Mouse (Mus musculus): ENCODE results near the gene Pde10a.

The Pde10a gene

DNA sequence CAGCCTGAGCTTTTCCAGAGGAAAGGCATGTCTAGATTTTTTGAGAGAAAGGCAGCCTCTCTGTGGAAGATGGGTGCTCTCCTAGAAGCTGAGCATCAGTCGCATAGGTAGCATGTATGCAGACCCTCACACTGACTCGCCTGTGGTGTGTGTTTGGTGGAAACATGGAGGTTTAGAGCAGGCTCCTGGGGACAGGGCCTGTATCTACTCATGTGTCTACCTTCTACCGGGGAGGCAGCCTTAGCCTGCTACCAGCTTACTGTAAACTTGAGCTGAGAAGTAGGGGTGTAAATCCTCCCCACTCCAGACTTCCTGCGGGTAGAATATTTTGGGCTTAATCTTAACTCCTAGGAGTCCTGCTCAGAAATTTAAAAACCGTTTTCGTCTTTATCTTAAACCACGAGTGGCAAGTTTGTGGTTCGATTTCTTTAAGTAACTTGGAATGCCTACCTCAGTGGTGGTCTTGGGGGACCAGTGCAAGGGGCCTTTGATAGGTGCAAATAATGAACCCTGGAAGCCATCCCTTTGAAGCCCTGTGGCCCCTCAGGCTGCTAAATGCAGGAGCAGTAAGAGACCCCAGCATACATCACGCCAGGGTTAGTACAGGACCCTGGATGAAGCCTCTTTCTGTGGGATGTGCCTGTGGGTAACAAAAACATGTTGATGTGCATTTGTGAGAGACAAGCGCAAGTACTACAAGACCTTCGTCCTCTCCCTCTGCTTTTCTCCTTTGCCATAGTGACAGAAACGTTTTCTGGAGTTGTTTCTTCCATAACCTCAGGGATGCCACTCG, 367.2 kb downstream of the Pde10a start:
- no peak for DNase-seq (ENCODE audit: low spot score)

DNA sequence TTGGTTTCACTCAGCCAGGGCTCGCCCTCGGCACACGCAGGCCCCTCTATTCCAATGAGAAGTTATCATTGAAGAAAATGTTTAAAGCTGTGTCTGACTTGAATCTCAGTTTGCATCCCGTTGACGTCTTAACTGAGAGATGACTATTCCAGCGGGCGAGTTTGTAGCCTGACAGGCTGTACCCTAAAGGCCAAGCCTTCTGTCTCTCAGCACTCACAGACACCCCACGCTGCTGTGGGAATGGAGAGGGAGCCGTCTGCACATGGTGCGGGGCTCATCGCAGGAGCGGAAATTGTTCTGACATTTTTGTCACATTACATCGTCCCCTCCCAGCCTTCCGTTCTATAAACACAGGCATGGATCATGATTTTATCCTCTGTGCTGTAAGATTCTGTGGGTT, 370.8 kb downstream of the Pde10a start:
- DNase-seq (ENCODE audit: low spot score), result no peak

GRCm38 (mm10) chr17:8897749-8898148, 372.6 kb downstream of the Pde10a start:
- no peak for DNase-seq (ENCODE audit: low spot score)

DNA sequence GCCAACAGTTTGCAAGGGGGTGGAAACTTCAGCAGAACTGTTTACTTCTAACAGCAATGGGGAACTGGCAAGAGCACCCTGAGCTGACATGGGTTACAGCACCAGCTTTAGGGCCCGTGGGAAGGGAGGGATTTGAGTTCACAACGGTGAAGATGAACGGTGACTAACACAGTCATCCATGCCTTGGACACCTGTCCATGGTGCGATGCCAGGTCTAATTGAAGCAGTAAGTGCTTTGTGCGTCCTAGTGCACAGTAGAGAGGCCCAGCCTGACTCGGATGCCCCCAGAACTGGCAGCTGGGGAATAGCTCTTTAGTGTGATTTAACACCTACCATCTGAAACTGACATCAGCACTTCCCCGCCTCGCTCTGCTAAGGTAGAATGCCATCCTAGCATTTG, 373.0 kb downstream of the Pde10a start:
- DNase-seq (ENCODE audit: low spot score), result no peak

GRCm38 (mm10) chr17:8899212-8899611, 374.0 kb downstream of the Pde10a start:
- no peak for DNase-seq (ENCODE audit: low spot score)

GRCm38 (mm10) chr17:8903555-8904283, 378.5 kb downstream of the Pde10a start:
- DNase-seq (ENCODE audit: low spot score), result no peak

GRCm38 (mm10) chr17:8910571-8910970, 385.4 kb downstream of the Pde10a start:
- DNase-seq (ENCODE audit: low spot score), result no peak

GRCm38 (mm10) chr17:8912933-8913332, 387.8 kb downstream of the Pde10a start:
- DNase-seq (ENCODE audit: low spot score), result no peak

DNA sequence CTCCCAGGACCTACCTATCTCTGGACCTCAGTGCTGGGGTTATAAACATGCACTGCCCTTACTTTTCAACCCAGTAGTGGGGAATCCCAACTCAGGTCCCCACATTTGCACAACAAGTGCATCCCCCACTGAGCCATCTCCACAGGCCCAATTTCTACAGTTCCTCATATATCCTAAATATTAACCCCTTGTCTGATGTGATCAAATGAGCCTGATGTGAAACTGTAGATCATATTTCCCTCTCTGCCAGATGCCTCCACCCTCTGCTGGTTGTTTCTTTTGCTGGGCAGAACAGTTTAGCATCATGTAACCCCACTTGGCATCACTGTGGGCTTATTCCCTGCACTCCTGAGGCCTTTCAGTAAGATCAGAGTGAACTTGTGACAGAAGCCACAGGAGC, 390.5 kb downstream of the Pde10a start:
- no peak for DNase-seq (ENCODE audit: low spot score)

- DNase-seq (ENCODE audit: low spot score), result no peak
Observed at GRCm38 (mm10) chr17:8923074-8923473, 397.9 kb downstream of the Pde10a start.

DNA sequence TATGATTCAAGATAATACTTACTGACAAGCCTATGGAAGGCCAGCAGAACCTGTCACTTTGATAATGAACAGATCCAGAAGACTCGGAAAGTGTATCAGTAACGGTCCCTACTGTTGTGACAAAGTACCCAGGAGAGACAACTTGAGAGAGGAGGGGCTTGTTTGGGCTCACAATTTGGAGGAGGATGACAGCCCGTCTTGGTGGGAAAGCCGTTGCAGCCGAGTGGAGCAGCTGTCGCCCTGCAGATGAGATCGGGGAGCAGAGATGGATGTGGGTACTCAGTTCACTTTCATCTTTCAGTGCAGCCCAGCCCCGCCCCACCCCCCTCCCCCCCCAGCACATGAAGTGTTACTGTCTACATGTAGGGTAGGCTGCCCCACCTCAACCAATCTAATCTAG, 398.6 kb downstream of the Pde10a start:
- no peak for DNase-seq (ENCODE audit: low spot score)

- no peak for DNase-seq (ENCODE audit: low spot score)
Observed at GRCm38 (mm10) chr17:8925819-8926383, 400.7 kb downstream of the Pde10a start.

GRCm38 (mm10) chr17:8928560-8928959, 403.4 kb downstream of the Pde10a start:
- no peak for DNase-seq (ENCODE audit: low spot score)

DNA sequence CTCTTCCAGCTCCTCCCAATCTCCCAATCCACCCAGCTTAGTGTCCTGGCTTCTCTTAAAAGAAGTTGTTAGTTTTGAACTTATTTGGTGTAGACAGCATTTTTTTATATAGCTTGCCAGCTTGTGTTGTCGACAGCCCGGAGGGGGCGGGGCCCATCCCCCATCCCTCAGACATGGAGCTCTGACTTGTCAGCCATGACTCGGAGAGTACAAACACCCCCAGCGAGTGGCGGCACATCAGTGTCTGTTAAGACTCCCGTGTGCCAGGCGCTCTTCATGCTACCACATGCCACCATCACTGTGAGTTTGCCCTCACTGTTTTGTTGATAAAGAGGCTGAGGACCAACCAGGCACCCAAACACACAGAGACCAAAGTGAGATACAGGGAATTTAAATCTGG, 404.5 kb downstream of the Pde10a start:
- no peak for DNase-seq (ENCODE audit: low spot score)

DNA sequence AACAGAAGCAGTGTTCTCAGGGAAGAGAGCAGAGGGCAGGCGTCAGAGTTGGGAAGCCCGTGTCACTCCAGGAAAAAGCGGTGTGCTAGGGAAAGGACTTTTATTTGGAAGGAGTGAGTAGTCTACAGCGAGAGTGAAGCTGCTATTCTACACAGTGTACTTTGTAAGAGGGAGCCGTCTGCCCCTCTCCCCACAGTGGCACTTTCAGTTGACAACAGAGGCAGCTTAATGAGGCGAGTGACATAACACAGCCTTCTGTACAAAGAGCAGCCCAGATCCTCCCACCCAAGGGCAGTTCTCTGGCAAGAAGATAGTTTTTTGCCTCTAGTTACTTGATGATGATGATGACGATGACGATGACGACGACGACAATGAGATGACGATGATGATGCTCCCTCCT, 410.4 kb downstream of the Pde10a start:
- DNase-seq (ENCODE audit: low spot score), result no peak

DNA sequence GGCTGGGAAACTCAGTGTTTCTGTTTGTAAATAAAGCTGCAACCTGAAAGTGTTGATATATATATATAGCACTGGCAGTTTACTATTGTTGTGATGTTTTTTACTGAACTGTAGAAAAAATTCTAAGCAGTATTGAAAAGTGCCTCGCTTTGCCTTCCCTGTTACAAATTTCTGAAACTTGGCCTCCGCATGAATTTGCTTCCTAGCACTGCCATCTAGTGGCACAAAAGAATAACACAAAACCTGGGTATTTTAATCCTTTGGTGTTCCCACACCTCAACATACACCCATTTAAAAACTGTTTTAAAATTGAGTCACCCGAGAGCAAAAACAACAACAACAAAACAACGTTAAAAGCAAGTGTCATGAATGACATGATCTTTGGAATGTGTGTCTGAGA, 411.4 kb downstream of the Pde10a start:
- no peak for DNase-seq (ENCODE audit: low spot score)

DNA sequence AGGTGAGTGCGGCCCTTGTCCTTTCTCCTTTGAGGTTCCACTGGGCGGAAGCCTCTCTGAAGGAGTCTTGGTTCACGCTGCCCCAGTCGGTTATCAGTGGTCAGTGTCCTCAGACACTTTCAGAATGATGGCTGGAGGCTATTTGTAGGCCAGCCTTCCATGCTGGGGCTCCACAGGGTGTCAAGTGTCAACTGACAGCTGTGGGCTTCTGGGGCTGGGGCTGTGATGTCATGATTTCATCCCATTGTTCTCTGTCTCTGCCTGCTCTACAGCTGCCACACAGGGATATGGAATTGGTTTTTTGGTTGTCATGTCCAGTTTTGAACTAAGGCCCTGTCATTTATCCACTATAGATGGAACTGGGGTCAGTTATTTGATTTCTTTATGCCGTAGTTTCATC, 426.4 kb downstream of the Pde10a start:
- no peak for DNase-seq (ENCODE audit: low spot score)

GRCm38 (mm10) chr17:8952951-8953350, 427.8 kb downstream of the Pde10a start:
- DNase-seq (ENCODE audit: low spot score), result no peak

DNA sequence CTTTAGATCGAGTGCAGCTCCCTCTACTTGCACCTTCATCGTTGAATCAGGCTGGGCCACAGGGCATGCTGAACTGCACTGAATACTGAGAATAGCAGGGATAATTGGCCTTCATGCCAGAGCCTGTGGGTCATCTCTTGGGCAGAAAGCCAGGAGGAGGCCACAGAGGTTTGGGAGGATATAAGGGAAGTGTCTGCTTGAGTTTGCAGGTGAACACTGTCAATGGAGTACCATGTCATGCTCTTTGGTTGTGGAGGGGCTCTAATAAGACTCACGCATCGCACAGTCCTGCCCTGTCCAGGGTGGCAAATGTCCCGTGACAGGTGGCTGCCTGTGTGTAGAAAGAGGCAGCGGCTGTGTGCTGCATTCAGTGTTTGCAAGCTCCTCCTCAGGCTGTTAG, 433.0 kb downstream of the Pde10a start:
- no peak for DNase-seq (ENCODE audit: low spot score)

- no peak for DNase-seq (ENCODE audit: low spot score)
Observed at GRCm38 (mm10) chr17:8960386-8960785, 435.2 kb downstream of the Pde10a start.

GRCm38 (mm10) chr17:8961097-8961496, 435.9 kb downstream of the Pde10a start:
- DNase-seq (ENCODE audit: low spot score), result no peak

- DNase-seq (ENCODE audit: low spot score), result no peak
Observed at GRCm38 (mm10) chr17:8961644-8962043, 436.5 kb downstream of the Pde10a start.

- no peak for DNase-seq (ENCODE audit: low spot score)
Observed at GRCm38 (mm10) chr17:8965177-8965576, 440.0 kb downstream of the Pde10a start.

Data from urinary bladder, postnatal 14 days (tissue).